Mouse (Mus musculus) CH12.LX (cell line): ENCODE data around the gene Mslnl.

ENCODE experiments used
- CTCF ChIP-seq, 2 experiments: IDR thresholded peaks in 1 of 2; conservative IDR thresholded peaks in 1 of 2; 2 replicates each; pipeline ENCODE4 v1.5.1; 2011 to 2012; ENCODE audit warnings: low read depth in 2 of 2, low read length in 2 of 2, improper control_type of control experiment in 1 of 2, inconsistent platforms in 1 of 2, mild to moderate bottlenecking in 1 of 2, moderate library complexity in 1 of 2
- GABPA ChIP-seq: IDR thresholded peaks from 2 replicates; pipeline ENCODE4 v1.6.1; 2012; ENCODE audit warnings: low read depth, low read length, improper control_type of control experiment, inconsistent platforms; ENCODE audit not compliant: insufficient replicate concordance
- ZNF384 ChIP-seq: IDR thresholded peaks from 2 replicates; pipeline ENCODE4 v1.6.1; 2012; ENCODE audit warnings: low read depth, low read length, improper control_type of control experiment, inconsistent platforms

- no peak for TF ChIP-seq GABPA
- TF ChIP-seq ZNF384, result no peak
- TF ChIP-seq CTCF (conservative IDR thresholded peaks at IDR 0.05 in 1 of 2, IDR thresholded peaks at IDR 0.05 in 1 of 2; ENCODE audit: low read depth in 2 of 2, low read length in 2 of 2), result no peak
Measured at GRCm38 (mm10) chr17:25735745-25736144, at the start of gene Mslnl.
